Comparison of ENCODE assay signal across 18 mouse cellular contexts in the genomic region with DNA sequence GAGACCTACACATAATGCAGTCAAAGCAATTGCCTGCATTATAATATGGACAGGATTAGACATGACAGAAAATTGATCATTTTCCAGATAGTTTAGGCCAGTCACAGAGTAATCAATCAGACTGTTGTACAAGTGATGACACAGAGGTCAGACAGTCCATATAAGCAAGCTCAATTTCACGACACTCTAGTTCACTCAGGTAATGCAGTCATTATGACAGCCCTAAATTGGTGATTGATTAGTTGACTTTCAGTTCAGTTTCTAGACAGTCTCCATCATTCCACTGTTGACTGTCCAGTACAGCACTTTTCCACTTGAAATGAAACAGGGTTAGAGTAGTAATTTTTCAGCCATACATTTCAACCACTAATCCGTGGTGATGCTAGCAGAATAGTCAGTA.
"Had no signal": no experiment of that assay in that cellular context is flagged by ENCODE, and none has a peak within 500 bp of the region (broad histone marks: within the 10 kb centered on the region; RNA-seq: fewer than 3 reads in every experiment).

No protein-coding gene starts in this region.

- H3K36me3 ChIP-seq: midbrain, embryonic 10.5 days; midbrain, embryonic 15.5 days; neural tube, embryonic 13.5 days; neural tube, embryonic 15.5 days had no signal

- H3K9me3 ChIP-seq: midbrain, embryonic 10.5 days; midbrain, embryonic 15.5 days; neural tube, embryonic 13.5 days; neural tube, embryonic 15.5 days had no signal

- H3K4me2 ChIP-seq: lung, embryonic 14.5 days; midbrain, embryonic 15.5 days; neural tube, embryonic 13.5 days; neural tube, embryonic 15.5 days had no signal

- H3K9ac ChIP-seq: liver, embryonic 14.5 days; lung, embryonic 14.5 days; midbrain, embryonic 15.5 days; neural tube, embryonic 13.5 days; neural tube, embryonic 15.5 days had no signal

- ATAC-seq: midbrain, embryonic 15.5 days had no signal

- H3K4me3 ChIP-seq: midbrain, embryonic 10.5 days; midbrain, embryonic 15.5 days; myocyte; neural tube, embryonic 13.5 days; neural tube, embryonic 15.5 days had no signal

- H3K27me3 ChIP-seq: midbrain, embryonic 15.5 days; neural tube, embryonic 13.5 days; neural tube, embryonic 15.5 days had no signal

- H3K4me1 ChIP-seq: midbrain, embryonic 10.5 days; midbrain, embryonic 15.5 days; neural tube, embryonic 13.5 days; neural tube, embryonic 15.5 days had no signal

- H3K27ac ChIP-seq: liver, embryonic 14.5 days; midbrain, embryonic 10.5 days; midbrain, embryonic 15.5 days; neural tube, embryonic 13.5 days; neural tube, embryonic 15.5 days had no signal

- DNase-seq: lung, adult 18-20 months; lung, embryonic 14.5 days; lung, postnatal 10 days; lung, postnatal 4 days; retina, postnatal 1 day; right cerebral cortex, adult 18-20 months; right cerebral cortex, postnatal 25 days; right cerebral cortex, postnatal 4 days; spleen, adult 18-20 months; thymus, adult 18-20 months; thymus, postnatal 14 days; thymus, postnatal 36 days had no signal
